Mouse (Mus musculus) hindbrain, postnatal 0 days (tissue): Measurements from ENCODE around the gene Cdca4. TPM values are rescaled to one million over a fixed set of nuclear protein-coding genes. Genes with fewer than 3 reads are reported as not detected.

Source experiments
- ATAC-seq: fragments of 200-750 bp; cut with Nextera tagmentation; 2 replicates; pipeline ENCODE4 v1.8.0; 2017; ENCODE audit warnings: mild to moderate bottlenecking, moderate TSS enrichment, moderate library complexity
- DNase-seq: peaks from one replicate; pipeline ENCODE4 v3.0.0-alpha.2; 2015; ENCODE audit warnings: low spot score
- H3K27ac ChIP-seq: fragments of 300-500 bp; sonication (generic); 2 replicates; pipeline ENCODE4 v1.5.1; 2014; ENCODE audit warnings: mild to moderate bottlenecking
- H3K27me3 ChIP-seq: fragments of 300-500 bp; sonication (generic); 2 replicates; pipeline ENCODE4 v1.6.1; 2014; ENCODE audit warnings: low read length, mixed read lengths; ENCODE audit not compliant: insufficient read depth
- H3K36me3 ChIP-seq: fragments of 300-500 bp; sonication (generic); 2 replicates; pipeline ENCODE4 v1.6.1; 2014; ENCODE audit warnings: low read length, mixed read lengths; ENCODE audit not compliant: insufficient read depth
- H3K4me1 ChIP-seq: fragments of 300-500 bp; sonication (generic); 2 replicates; pipeline ENCODE4 v1.6.1; 2014; ENCODE audit warnings: antibody characterized with exemption, low read length, mixed read lengths; ENCODE audit not compliant: insufficient read depth
- H3K4me2 ChIP-seq: fragments of 300-500 bp; sonication (generic); 2 replicates; pipeline ENCODE4 v1.6.1; 2014; ENCODE audit warnings: low read depth, mild to moderate bottlenecking, low read length, moderate library complexity, mixed read lengths
- H3K4me3 ChIP-seq: fragments of 300-500 bp; sonication (generic); 2 replicates; pipeline ENCODE4 v1.5.1; 2014; ENCODE audit warnings: low read length
- H3K9ac ChIP-seq: fragments of 300-500 bp; sonication (generic); replicated peaks from 2 replicates; pipeline ENCODE4 v1.6.1; 2014; ENCODE audit warnings: mild to moderate bottlenecking, low read length, moderate library complexity, mixed read lengths
- H3K9me3 ChIP-seq: fragments of 300-500 bp; sonication (generic); 2 replicates; pipeline ENCODE4 v1.6.1; 2016; ENCODE audit warnings: low read length, mixed read lengths
- CTCF ChIP-seq: IDR thresholded peaks from 2 replicates; pipeline ENCODE4 v1.5.1; 2016; ENCODE audit warnings: antibody characterized with exemption, control low read depth, low read depth
- WGBS: fragments of 180-500 bp; shearing (Covaris S2); extraction: QIAGEN DNeasy Blood & Tissue Kit; methylation state at CpG from one replicate; pipeline ENCODE4 v1.1.7; 2014; 5-methylcytosine and 5-hydroxymethylcytosine counted together
- polyA plus RNA-seq: library from polyadenylated mRNA; unstranded; fragments of >200 nt; fragmentation: Nextera tagmentation; extraction: Ambion mirVana; gene quantifications from 2 replicates; pipeline ENCODE4 v1.2.1, GENCODE M21; 2015
- total RNA-seq: library from RNA; depleted of rRNA; stranded (reverse); fragments of >200 nt; gene quantifications from 2 replicates; pipeline ENCODE4 v1.2.3, GENCODE M21; 2014

Cdca4 gene
- total and polyA plus RNA-seq, 2 experiments from 2014 or later = 25.2 to 27.9 TPM

DNA sequence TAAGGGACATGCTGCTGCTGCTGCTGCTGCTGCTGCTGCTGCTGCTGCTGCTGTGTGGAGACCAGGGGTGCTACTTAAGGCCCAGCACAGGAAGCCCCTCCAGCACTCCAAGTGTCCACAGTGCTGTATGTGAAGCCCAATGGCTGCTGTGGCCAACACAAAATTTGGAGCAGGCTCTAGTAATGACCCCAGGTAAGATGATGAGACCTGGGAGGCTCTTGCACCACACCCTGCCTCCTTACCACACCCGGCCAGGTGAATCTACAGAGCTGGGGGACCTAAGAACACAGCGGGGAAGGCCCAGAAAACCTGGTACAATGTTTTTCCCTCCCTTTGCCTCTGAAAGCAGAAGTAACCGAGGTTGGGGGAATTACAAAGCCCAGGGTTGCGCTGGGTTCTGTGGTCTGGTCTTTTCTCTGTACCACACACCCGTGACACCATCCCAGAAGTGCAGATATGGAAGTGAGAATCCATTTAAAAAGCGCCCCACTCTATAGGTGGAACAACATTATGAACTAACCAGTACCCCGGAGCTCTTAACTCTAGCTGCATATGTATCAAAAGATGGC lies 38.0 kb upstream of the Cdca4 start:
- no peak for ATAC-seq
- Histone ChIP-seq H3K4me1 (no peaks in the 10 kb centered on the region; the same call in 1 of the 2 replicates), H3K27ac (no peak overlapping the region), H3K9ac (no peak overlapping the region), H3K36me3 (no peaks in the 10 kb centered on the region), H3K4me3 (no peak overlapping the region), H3K9me3 (no peaks in the 10 kb centered on the region), H3K4me2 (no peak overlapping the region), H3K27me3 (no peaks in the 10 kb centered on the region)
- no peak for DNase-seq
- WGBS = 87% methylated on average over 7 of the region's 7 CpGs
- TF ChIP-seq CTCF = no peak

GRCm38 (mm10) chr12:112866467-112867080 lies 37.4 kb upstream of the Cdca4 start:
- Histone ChIP-seq H3K27ac (no peak overlapping the region), H3K27me3 (no peaks in the 10 kb centered on the region), H3K9ac (no peak overlapping the region), H3K36me3 (no peaks in the 10 kb centered on the region), H3K4me2 (no peak overlapping the region), H3K4me3 (no peak overlapping the region), H3K9me3 (no peaks in the 10 kb centered on the region), H3K4me1 (no peaks in the 10 kb centered on the region; the same call in 1 of the 2 replicates)
- TF ChIP-seq CTCF = no peak
- no peak for ATAC-seq
- DNase-seq = no peak
- 66% methylated on average over 8 of the region's 8 CpGs for WGBS

- no peak overlapping the region for H3K4me2 ChIP-seq
- TF ChIP-seq CTCF = no peak
- H3K4me1 ChIP-seq = no peaks in the 10 kb centered on the region; the same call in 1 of the 2 replicates
- no peak overlapping the region for H3K9ac ChIP-seq
- ATAC-seq (no peak), DNase-seq (no peak)
- H3K9me3 ChIP-seq = no peaks in the 10 kb centered on the region
- H3K36me3 ChIP-seq = no peaks in the 10 kb centered on the region
- H3K4me3 ChIP-seq = no peak overlapping the region
- no peaks in the 10 kb centered on the region for H3K27me3 ChIP-seq
- 90% methylated on average over 7 of the region's 7 CpGs for WGBS
- no peak overlapping the region for H3K27ac ChIP-seq
Observed at GRCm38 (mm10) chr12:112864804-112865203, 35.6 kb upstream of the Cdca4 start.

- no peak overlapping the region for H3K4me2 ChIP-seq
- 61% methylated on average over 9 of the region's 9 CpGs for WGBS
- no peak overlapping the region for H3K27ac ChIP-seq
- H3K36me3 ChIP-seq = no peaks in the 10 kb centered on the region
- no peaks in the 10 kb centered on the region for H3K9me3 ChIP-seq
- no peak overlapping the region for H3K9ac ChIP-seq
- no peaks in the 10 kb centered on the region for H3K27me3 ChIP-seq
- no peak for TF ChIP-seq CTCF
- no peak overlapping the region for H3K4me3 ChIP-seq
- no peaks in the 10 kb centered on the region for H3K4me1 ChIP-seq
- ATAC-seq (no peak), DNase-seq (no peak)
Observed at GRCm38 (mm10) chr12:112861911-112862321, 32.7 kb upstream of the Cdca4 start.

DNA sequence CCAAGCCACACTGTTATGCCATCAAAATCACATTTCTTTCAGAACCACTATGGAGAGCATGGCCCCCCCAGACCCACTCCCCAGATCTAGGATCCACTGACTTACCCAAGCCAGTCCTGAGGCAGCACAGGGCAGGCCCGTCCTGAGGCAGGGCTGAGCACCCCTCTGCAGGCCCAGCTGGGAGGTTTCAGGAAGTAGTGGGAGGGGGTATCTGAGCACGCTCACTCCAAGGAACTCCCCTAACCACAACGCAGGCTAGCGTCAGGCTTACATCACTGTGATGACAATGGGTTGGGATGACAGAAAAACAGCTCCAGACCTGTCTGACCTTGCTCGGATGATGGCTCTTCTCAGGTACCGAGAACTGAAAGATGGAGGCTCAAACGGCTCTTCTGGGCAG lies 31.5 kb upstream of the Cdca4 start:
- Histone ChIP-seq H3K27me3 (no peaks in the 10 kb centered on the region), H3K9me3 (no peaks in the 10 kb centered on the region), H3K9ac (no peak overlapping the region), H3K4me3 (no peak overlapping the region), H3K27ac (no peak overlapping the region), H3K4me1 (no peaks in the 10 kb centered on the region), H3K4me2 (no peak overlapping the region), H3K36me3 (no peaks in the 10 kb centered on the region)
- TF ChIP-seq CTCF = no peak
- DNase-seq (no peak), ATAC-seq (no peak)
- 77% methylated on average over 7 of the region's 7 CpGs for WGBS

GRCm38 (mm10) chr12:112859930-112860329 lies 30.7 kb upstream of the Cdca4 start:
- no peak for TF ChIP-seq CTCF
- H3K36me3 ChIP-seq = no peaks in the 10 kb centered on the region
- H3K4me1 ChIP-seq = no peaks in the 10 kb centered on the region
- H3K27me3 ChIP-seq = no peaks in the 10 kb centered on the region
- 77% methylated on average over 8 of the region's 8 CpGs for WGBS
- no peak for ATAC-seq
- H3K27ac ChIP-seq = no peak overlapping the region
- DNase-seq = no peak
- no peak overlapping the region for H3K4me2 ChIP-seq
- H3K4me3 ChIP-seq = no peak overlapping the region
- H3K9ac ChIP-seq = no peak overlapping the region
- H3K9me3 ChIP-seq = no peaks in the 10 kb centered on the region
